Mouse (Mus musculus): Measurements from ENCODE around the gene Plrg1.

The Plrg1 gene

DNA sequence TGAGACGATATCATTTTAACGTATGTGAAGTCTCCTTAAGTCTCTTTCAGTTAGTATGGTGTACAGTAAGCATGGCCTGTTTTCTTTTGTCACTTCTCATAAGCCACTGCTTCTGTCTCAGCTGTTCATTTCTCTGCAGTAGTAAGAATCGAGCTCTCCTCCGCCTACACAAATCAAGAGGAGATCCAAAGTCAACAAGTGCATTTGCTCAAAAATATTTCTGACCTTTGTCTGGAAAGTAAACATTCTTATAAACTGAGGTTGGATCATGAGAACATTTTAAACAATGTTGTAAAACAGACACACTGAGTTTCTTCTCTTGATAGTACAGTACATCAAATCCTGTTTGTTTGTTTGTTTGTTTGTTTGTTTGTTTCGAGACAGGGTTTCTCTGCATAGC lies 4.7 kb upstream of the Plrg1 start:
- no peak for DNase-seq (ENCODE audit: extremely low read depth, insufficient read length, low spot score)

DNA sequence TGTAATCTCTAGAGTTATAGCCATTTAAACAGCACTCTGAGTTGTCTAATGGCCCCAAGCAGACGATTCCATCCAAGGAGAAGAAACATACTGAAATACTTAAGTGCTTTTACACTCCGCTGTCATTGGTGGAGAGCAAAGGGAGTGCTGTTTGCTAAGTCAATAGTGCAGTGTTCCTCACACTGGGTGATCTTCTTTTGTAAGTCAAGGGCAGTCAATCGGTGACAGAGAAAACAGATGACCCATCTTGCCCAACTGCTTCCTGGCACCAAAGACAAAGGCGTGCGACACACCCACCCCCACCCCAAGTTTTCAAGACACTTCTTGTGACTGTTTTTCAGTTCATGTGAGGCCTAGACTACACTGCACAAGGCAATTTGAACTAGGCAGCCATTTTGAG lies 3.2 kb upstream of the Plrg1 start:
- DNase-seq (ENCODE audit: extremely low read depth, insufficient read length, low spot score) = no peak

GRCm38 (mm10) chr3:83053126-83053525 lies 2.2 kb upstream of the Plrg1 start:
- DNase-seq (ENCODE audit: extremely low read depth, insufficient read length, low spot score) = no peak

GRCm38 (mm10) chr3:83053758-83054157 lies 1.6 kb upstream of the Plrg1 start:
- peak; percentile 33 for DNase-seq (ENCODE audit: extremely low read depth, insufficient read length, low spot score)

GRCm38 (mm10) chr3:83054759-83055158 lies 563 bp upstream of the Plrg1 start:
- DNase-seq (ENCODE audit: extremely low read depth, insufficient read length, low spot score) = no peak

DNA sequence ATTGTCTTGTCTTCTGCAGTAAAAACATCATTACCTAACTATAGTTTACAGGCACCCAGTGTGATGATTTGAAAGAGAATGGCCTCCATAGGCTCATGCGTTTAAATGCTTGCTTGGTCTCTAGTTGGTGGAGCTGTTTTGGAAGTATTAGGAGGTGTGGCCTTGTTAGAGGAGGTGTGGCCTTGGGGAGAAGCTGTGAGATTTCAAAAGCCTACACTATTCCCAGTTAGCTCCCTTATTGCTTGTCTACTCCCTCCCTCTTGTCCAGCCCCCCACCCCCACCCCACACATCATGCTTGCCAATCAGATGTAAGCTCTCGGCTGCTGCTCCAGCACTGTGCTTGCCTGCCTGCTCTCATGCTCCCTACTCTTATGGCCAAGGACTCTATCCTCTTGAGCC lies 1.7 kb downstream of the Plrg1 start:
- no peak for DNase-seq (ENCODE audit: extremely low read depth, insufficient read length, low spot score)

DNA sequence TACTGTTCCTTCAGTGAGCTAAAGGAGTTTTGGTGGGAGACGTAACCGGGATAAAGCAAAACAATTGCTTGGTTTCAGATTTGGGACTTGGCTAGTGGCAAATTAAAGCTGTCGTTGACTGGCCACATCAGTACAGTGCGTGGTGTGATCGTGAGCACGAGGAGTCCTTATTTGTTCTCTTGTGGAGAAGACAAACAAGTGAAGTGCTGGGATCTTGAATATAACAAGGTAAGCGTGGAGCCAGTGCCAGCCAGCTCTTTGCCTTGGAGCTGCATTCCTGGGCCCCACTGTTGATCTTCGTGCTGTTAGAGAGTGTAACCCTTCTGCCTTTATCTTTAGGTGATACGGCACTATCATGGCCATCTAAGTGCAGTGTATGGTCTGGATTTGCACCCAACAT lies 12.6 kb downstream of the Plrg1 start:
- DNase-seq (ENCODE audit: extremely low read depth, insufficient read length, low spot score) = no peak

DNA sequence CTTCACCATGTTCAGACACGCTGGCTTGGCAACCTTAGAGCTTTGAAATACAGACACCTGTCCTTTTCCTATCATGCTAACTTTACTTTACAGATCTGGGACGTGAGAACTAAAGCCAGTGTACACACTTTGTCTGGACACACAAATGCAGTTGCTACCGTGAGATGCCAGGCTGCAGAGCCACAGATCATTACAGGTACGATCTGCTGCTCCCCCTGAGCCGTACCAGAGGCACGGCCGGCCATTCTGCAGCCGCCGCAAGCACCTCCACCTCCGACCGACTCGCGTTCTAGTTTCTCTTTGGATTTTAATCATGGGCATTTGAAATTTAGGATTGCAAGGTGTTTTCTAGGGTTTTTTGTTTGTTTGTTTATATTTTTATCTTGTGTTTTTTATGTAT lies 13.5 kb downstream of the Plrg1 start:
- no peak for DNase-seq (ENCODE audit: extremely low read depth, insufficient read length, low spot score)

GRCm38 (mm10) chr3:83070231-83070630 lies 14.9 kb downstream of the Plrg1 start:
- no peak for DNase-seq (ENCODE audit: extremely low read depth, insufficient read length, low spot score)

DNA sequence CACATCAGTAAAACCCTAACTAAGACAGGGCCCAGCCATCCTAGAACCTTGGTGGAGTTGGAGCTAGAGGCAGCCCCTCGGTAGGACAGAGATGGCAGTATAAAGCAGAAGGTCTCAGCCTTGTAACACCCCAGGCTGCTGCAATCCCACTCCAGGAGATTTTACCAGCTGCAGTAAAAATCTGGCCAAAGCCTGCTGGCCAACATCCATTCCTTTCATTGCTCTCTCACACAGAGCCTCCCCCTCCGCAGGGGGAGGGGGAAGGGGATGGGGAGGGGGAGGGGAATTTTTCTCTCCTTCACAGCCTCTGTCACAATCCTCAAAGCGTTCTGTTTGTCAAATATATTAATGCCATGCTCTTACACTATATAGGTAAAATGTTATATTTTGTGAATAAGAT lies 21.2 kb downstream of the Plrg1 start:
- DNase-seq (ENCODE audit: extremely low read depth, insufficient read length, low spot score) = no peak

- no peak for DNase-seq (ENCODE audit: extremely low read depth, insufficient read length, low spot score)
These were observed 25.3 kb downstream of the Plrg1 start for GRCm38 (mm10) chr3:83080567-83081055.

DNA sequence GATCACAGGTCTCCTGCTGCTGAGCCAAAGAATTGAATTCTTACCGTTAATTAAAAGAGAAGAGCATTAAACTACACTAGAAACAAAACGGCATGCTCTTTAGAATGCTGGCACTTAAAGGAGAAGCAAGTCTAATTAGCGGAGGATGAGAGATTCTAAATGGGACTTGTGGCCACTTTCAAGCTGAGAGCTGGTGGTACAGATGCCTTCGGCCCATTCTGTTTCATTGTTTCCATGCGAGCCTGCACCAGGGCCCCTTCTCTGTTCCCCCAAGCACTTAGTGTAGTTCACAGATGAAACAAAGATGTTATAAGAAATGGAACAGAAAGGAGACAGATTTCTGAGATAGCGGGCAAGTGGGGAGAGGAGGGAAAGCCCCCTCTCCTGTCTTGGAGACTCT lies 42.3 kb downstream of the Plrg1 start:
- DNase-seq (ENCODE audit: extremely low read depth, insufficient read length, low spot score) = no peak

DNA sequence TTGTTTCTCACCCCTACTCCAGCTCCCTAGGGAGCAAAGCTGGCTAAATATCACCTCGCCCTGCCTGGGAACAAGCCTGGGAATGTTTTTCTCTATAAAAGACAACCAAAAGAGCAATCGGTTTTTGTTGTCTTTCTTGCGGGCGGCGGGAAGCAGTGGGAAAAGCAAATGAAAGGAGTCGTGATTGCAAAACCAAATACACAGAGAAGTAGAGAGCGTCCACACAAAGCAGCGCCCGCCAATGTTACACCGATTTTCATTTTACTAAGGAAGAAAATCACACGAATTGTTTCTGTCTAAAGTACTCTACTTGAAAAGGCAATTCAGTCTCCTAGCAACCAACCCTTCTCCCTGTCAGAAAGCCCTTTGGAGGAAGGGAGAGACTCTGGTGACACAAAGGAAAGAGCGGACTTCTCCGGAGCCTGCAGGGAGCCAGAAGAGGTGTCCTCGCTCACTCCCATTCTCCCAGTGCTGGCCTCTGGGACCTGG lies 43.3 kb downstream of the Plrg1 start:
- DNase-seq (ENCODE audit: extremely low read depth, insufficient read length, low spot score) = no peak

DNA sequence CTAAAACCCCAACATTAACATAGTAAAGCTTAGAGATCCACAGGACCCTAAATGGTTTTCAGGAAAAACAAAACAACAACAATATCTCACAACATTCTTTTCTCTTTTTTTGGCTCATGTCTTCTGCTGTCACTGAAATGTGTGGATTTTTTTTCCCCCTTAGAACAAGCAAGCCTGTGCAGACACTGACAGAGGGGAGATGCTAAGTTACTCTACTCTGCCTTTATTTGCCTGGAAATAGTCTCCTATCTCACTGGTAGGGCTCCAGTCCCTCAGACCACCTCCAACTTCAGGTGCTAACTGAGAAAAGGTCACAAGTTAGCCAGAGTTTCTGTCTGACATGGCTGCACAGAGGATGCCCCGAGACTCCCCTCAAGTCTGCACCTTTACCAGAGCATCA lies 43.8 kb downstream of the Plrg1 start:
- DNase-seq (ENCODE audit: extremely low read depth, insufficient read length, low spot score) = no peak

DNA sequence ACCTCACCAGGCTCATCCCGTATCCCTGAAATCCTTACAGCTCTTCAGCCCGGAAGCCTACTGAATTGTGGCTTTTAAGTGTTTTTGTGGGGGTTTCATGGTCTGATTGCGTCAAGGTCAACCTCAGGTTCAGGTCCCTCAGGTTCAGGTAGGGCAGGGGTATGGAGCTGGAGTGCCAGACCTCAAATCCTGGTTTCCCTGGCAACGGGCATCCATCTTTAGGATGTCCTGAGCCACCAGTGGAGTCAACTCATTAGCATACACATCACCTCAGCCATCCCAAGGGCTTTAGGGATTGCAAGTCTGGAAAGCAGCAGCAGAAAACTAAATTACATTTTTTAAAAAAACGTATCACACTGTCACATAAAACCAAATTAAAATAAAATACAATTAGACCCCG lies 44.3 kb downstream of the Plrg1 start:
- DNase-seq (ENCODE audit: extremely low read depth, insufficient read length, low spot score) = no peak

- DNase-seq (ENCODE audit: extremely low read depth, insufficient read length, low spot score) = no peak
These were observed 47.0 kb downstream of the Plrg1 start for GRCm38 (mm10) chr3:83102286-83102685.

GRCm38 (mm10) chr3:83110163-83110562 lies 54.8 kb downstream of the Plrg1 start:
- DNase-seq (ENCODE audit: extremely low read depth, insufficient read length, low spot score) = peak; percentile 33

DNA sequence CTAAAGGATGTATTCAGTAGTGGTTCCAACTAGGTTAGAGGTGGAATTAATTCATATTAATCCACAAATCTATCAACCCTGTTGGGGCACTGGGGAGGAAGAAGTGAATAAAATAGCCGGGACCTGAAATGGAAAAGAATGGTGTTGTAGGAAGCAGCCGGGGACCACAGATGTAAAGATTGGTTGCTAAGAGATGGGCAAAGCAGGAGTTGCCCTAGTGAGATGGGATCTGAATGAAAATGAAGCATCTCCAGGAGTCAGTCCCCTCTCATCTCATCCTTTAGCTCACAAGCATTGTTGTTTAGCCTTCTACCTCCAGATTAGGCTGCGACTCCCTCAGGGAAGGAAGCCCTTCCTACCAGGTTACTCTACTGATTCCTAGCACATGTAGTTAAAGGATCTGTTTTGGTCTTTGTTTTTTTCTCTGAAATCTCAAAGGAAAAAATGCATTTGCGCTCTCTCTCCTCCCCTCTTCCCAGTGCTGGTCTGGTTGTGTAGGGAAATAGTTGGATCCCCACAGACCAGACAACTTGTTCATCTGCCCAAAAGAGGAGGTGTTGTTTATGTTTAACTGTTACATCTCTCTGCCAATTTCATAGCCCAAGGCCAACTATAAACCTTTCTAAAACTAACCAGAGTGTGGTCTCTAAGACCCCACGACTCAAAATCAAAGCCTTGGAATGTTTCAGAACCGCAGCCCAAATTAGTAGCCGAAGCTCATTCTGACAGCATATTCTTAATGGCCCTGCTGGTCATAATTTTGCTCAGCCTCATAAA lies 56.4 kb downstream of the Plrg1 start:
- DNase-seq (ENCODE audit: extremely low read depth, insufficient read length, low spot score) = no peak

GRCm38 (mm10) chr3:83112869-83113268 lies 57.5 kb downstream of the Plrg1 start:
- DNase-seq (ENCODE audit: extremely low read depth, insufficient read length, low spot score) = no peak

DNA sequence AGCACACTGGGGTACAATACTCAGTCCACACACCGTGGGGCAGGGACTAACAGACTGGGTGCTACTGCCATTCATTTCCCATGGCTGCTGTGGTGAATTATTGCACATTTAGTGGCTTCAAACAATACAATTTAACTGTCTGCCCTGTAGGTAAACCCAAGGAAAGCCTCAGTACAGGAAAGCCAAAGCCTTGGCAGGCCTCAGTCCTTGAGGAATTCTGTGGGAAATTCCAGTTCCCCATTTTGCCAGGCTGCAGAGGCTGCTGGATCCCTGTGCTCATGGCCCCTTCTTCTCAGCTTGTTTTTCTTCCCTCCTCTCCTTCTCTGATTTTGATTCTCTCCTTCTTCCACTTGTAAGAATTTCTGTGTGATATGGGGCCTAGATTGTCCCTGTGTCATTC lies 59.6 kb downstream of the Plrg1 start:
- peak; percentile 29 for DNase-seq (ENCODE audit: extremely low read depth, insufficient read length, low spot score)

GRCm38 (mm10) chr3:83117592-83117991 lies 62.3 kb downstream of the Plrg1 start:
- peak; percentile 54 for DNase-seq (ENCODE audit: extremely low read depth, insufficient read length, low spot score)
